Comparison of ENCODE assay signal across 1 mouse cellular context in genomic region chr5:24636987-24637386, GRCm38 (mm10).
TF ChIP-seq lines count a peak whose summit lies in the region.

No protein-coding gene starts in this region.

TF ChIP-seq in MEL, 35 proteins besides CTCF, POLR2A, EP300 and RAD21 (continued from another document):
- TF ChIP-seq BHLHE40 (IDR thresholded peaks at IDR 0.05; ENCODE audit: borderline replicate concordance, low read depth, low read length) (no peak), HCFC1 (IDR thresholded peaks at IDR 0.05; ENCODE audit: low read depth, low read length) (no peak), TAL1 (IDR thresholded peaks at IDR 0.05; ENCODE audit: low read length) (no peak), MYB (IDR thresholded peaks at IDR 0.05; ENCODE audit: low read depth, low read length) (no peak), CHD2 (IDR thresholded peaks at IDR 0.05; ENCODE audit: low read length) (no peak), TCF12 (IDR thresholded peaks at IDR 0.05; ENCODE audit: low read depth, low read length) (no peak), ZMIZ1 (IDR thresholded peaks at IDR 0.05; ENCODE audit: low read depth, low read length) (no peak), ZNF384 (IDR thresholded peaks at IDR 0.05; ENCODE audit: low read depth, low read length) (no peak), ZC3H11A (IDR thresholded peaks at IDR 0.05; ENCODE audit: low read depth, low read length) (no peak), UBTF (IDR thresholded peaks at IDR 0.05; ENCODE audit: borderline replicate concordance, insufficient read depth, low read depth, low read length) (no peak), RCOR1 (IDR thresholded peaks at IDR 0.05; ENCODE audit: low read depth, low read length) (no peak), GABPA (IDR thresholded peaks at IDR 0.05; ENCODE audit: low read depth, low read length) (no peak), TBP (IDR thresholded peaks at IDR 0.05; ENCODE audit: low read depth, low read length) (no peak), JUND (IDR thresholded peaks at IDR 0.05; ENCODE audit: low read depth, low read length) (no peak), E2F4 (IDR thresholded peaks at IDR 0.05; ENCODE audit: borderline replicate concordance, low read depth, low read length) (no peak), MAFK (IDR thresholded peaks at IDR 0.05; ENCODE audit: borderline replicate concordance, low read depth, low read length) (no peak)
TF ChIP-seq in MEL: peak in this region for 0.
